Mouse (Mus musculus) liver, embryonic 14.5 days (tissue): ENCODE measurements at regions not wholly inside any gene's neighbourhood (a gene's known extent, or its start where the extent isn't known, plus 50 kb on each side); places are given as distances from the start of the nearest gene placed in this dataset.

Experiments
- CTCF ChIP-seq: IDR thresholded peaks from 2 replicates; pipeline ENCODE4 v1.5.1; 2016; ENCODE audit warnings: antibody characterized with exemption, low read depth, control low read depth
- EP300 ChIP-seq: IDR thresholded peaks from 2 replicates; pipeline ENCODE4 v1.6.1; 2016; ENCODE audit warnings: antibody characterized with exemption, low read depth

DNA sequence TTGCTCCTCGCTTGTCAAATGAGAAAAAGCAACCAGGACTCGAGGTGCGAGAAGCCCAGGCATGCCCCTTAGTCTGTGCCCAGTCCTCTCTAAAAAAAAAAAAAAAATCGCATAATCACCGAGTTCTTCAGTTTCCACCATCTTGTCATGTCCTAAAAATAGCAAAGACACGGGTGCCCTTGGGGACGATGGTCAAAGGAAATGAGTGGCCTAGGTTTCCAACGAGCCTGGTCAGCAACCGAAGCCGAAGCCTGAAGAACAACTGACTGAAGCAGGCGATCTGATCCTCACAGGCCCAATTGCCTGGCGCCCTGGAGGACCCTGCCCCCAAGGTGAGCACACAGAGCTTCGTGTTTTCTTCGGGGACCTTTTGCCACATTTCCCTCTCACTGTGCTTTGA, 83.2 kb downstream of the Otx2 start:
- no peak for TF ChIP-seq CTCF
- no peak for TF ChIP-seq EP300
